Mouse (Mus musculus) MEL (cell line): ENCODE measurements around the gene Pla2r1. TPM values are rescaled to one million over a fixed set of nuclear protein-coding genes. Genes with fewer than 3 reads are reported as not detected.

Experiments
- DNase-seq: peaks from one replicate; pipeline ENCODE4 v3.0.0; 2011; ENCODE audit warnings: low read depth, low spot score
- H3K27ac ChIP-seq: 2 replicates; pipeline ENCODE4 v1.5.1; 2012; ENCODE audit warnings: low read depth, mild to moderate bottlenecking, control low read depth, low read length, moderate library complexity; ENCODE audit not compliant: control insufficient read depth
- H3K27me3 ChIP-seq, 2 experiments: fragments of 150-350 bp in 1 of 2; sonication (generic) in 1 of 2; 2 replicates each; pipeline ENCODE4 v1.6.1; 2012; ENCODE audit warnings: low read length in 2 of 2, mild to moderate bottlenecking in 2 of 2, improper control_type of control experiment in 1 of 2, moderate library complexity in 1 of 2; ENCODE audit not compliant: insufficient read depth in 2 of 2, control insufficient read depth in 1 of 2
- H3K36me3 ChIP-seq, 2 experiments: 2 replicates each; pipeline ENCODE4 v1.6.1; 2012 to 2014; ENCODE audit warnings: low read length in 2 of 2, improper control_type of control experiment in 1 of 2, inconsistent platforms in 1 of 2, mild to moderate bottlenecking in 1 of 2; ENCODE audit not compliant: insufficient read depth in 2 of 2, control insufficient read depth in 1 of 2
- H3K4me1 ChIP-seq, 2 experiments: fragments of 150-350 bp in 1 of 2; sonication (generic) in 1 of 2; 2 replicates each; pipeline ENCODE4 v1.6.1; 2012; ENCODE audit warnings: low read length in 2 of 2, improper control_type of control experiment in 1 of 2, mild to moderate bottlenecking in 1 of 2; ENCODE audit not compliant: insufficient read depth in 2 of 2, control insufficient read depth in 1 of 2
- H3K4me3 ChIP-seq, 2 experiments: fragments of 150-350 bp in 1 of 2; sonication (generic) in 1 of 2; 2 replicates each; pipeline ENCODE4 v1.5.1; 2012; ENCODE audit warnings: low read depth in 2 of 2, low read length in 2 of 2, mild to moderate bottlenecking in 2 of 2, moderate library complexity in 2 of 2, control low read depth in 1 of 2, improper control_type of control experiment in 1 of 2; ENCODE audit not compliant: control insufficient read depth in 1 of 2, insufficient read depth in 1 of 2
- H3K79me2 ChIP-seq: 2 replicates; pipeline ENCODE4 v1.6.1; 2012; ENCODE audit warnings: mild to moderate bottlenecking, low read length, moderate library complexity; ENCODE audit not compliant: control insufficient read depth, poor library complexity, insufficient read depth
- H3K9ac ChIP-seq: 2 replicates; pipeline ENCODE4 v1.6.1; 2012; ENCODE audit warnings: low read depth, mild to moderate bottlenecking, control low read depth, low read length, moderate library complexity; ENCODE audit not compliant: control insufficient read depth, poor library complexity, severe bottlenecking
- H3K9me3 ChIP-seq: fragments of 150-350 bp; sonication (generic); replicated peaks from 2 replicates; pipeline ENCODE4 v1.6.1; 2012; ENCODE audit warnings: mild to moderate bottlenecking, low read length, improper control_type of control experiment, moderate library complexity; ENCODE audit not compliant: insufficient read depth
- CTCF ChIP-seq, 3 experiments: IDR thresholded peaks in 2 of 3; conservative IDR thresholded peaks in 1 of 3; 2 replicates each; pipeline ENCODE4 v1.5.1; 2011 to 2012; ENCODE audit warnings: low read length in 3 of 3, low read depth in 2 of 3, mild to moderate bottlenecking in 2 of 3, improper control_type of control experiment in 1 of 3, inconsistent platforms in 1 of 3, mixed read lengths in 1 of 3, moderate library complexity in 1 of 3; ENCODE audit not compliant: control insufficient read depth in 1 of 3, insufficient read depth in 1 of 3, poor library complexity in 1 of 3, severe bottlenecking in 1 of 3
- ELF1 ChIP-seq: IDR thresholded peaks from 2 replicates; pipeline ENCODE4 v1.6.1; 2014; ENCODE audit warnings: low read depth, mild to moderate bottlenecking, inconsistent platforms, low read length, improper control_type of control experiment, moderate library complexity
- GATA1 ChIP-seq: IDR thresholded peaks from 2 replicates; pipeline ENCODE4 v1.6.1; 2011; ENCODE audit warnings: low read depth, low read length, improper control_type of control experiment
- MEF2A ChIP-seq: IDR thresholded peaks from 2 replicates; pipeline ENCODE4 v1.6.1; 2014; ENCODE audit warnings: low read depth, mild to moderate bottlenecking, inconsistent platforms, low read length, improper control_type of control experiment; ENCODE audit not compliant: poor library complexity, insufficient replicate concordance, severe bottlenecking; ENCODE audit errors: extremely low read depth
- MXI1 ChIP-seq: IDR thresholded peaks from 2 replicates; pipeline ENCODE4 v1.6.1; 2011; ENCODE audit warnings: mild to moderate bottlenecking, low read depth, low read length, improper control_type of control experiment
- MYB ChIP-seq: IDR thresholded peaks from 2 replicates; pipeline ENCODE4 v1.6.1; 2011; ENCODE audit warnings: mild to moderate bottlenecking, low read depth, low read length, improper control_type of control experiment
- MYC ChIP-seq: IDR thresholded peaks from 2 replicates; pipeline ENCODE4 v1.6.1; 2011; ENCODE audit warnings: low read depth, mild to moderate bottlenecking, low read length, improper control_type of control experiment, moderate library complexity
- NELFE ChIP-seq: IDR thresholded peaks from 2 replicates; pipeline ENCODE4 v1.6.1; 2011; ENCODE audit warnings: low read depth, low read length, improper control_type of control experiment
- NRF1 ChIP-seq: IDR thresholded peaks from 2 replicates; pipeline ENCODE4 v1.6.1; 2014; ENCODE audit warnings: low read depth, mild to moderate bottlenecking, inconsistent platforms, low read length, improper control_type of control experiment, moderate library complexity; ENCODE audit not compliant: poor library complexity, insufficient read depth, severe bottlenecking
- POLR2AphosphoS2 ChIP-seq: IDR thresholded peaks from 2 replicates; pipeline ENCODE4 v1.6.1; 2011; ENCODE audit warnings: low read length, improper control_type of control experiment
- POLR2AphosphoS5 ChIP-seq: IDR thresholded peaks from 2 replicates; pipeline ENCODE4 v1.6.1; 2012; ENCODE audit warnings: low read depth, borderline replicate concordance, mild to moderate bottlenecking, inconsistent platforms, low read length, moderate library complexity, mixed read lengths
- RAD21 ChIP-seq: IDR thresholded peaks from 2 replicates; pipeline ENCODE4 v1.6.1; 2011; ENCODE audit warnings: mild to moderate bottlenecking, low read depth, low read length, improper control_type of control experiment
- SIN3A ChIP-seq: IDR thresholded peaks from 2 replicates; pipeline ENCODE4 v1.6.1; 2012; ENCODE audit warnings: low read length, improper control_type of control experiment, inconsistent platforms
- SMC3 ChIP-seq: IDR thresholded peaks from 2 replicates; pipeline ENCODE4 v1.6.1; 2011; ENCODE audit warnings: low read depth, low read length, improper control_type of control experiment
- TAL1 ChIP-seq: IDR thresholded peaks from 2 replicates; pipeline ENCODE4 v1.6.1; 2012; ENCODE audit warnings: mild to moderate bottlenecking, inconsistent platforms, low read length, moderate library complexity, mixed read lengths
- TBP ChIP-seq: IDR thresholded peaks from 2 replicates; pipeline ENCODE4 v1.8.0; 2011; ENCODE audit warnings: low read depth, low read length, improper control_type of control experiment
- TCF12 ChIP-seq: IDR thresholded peaks from 2 replicates; pipeline ENCODE4 v1.6.1; 2014; ENCODE audit warnings: low read depth, mild to moderate bottlenecking, inconsistent platforms, low read length, improper control_type of control experiment, moderate library complexity
- UBTF ChIP-seq: IDR thresholded peaks from 2 replicates; pipeline ENCODE4 v1.6.1; 2012; ENCODE audit warnings: low read depth, mild to moderate bottlenecking, inconsistent platforms, low read length, improper control_type of control experiment, moderate library complexity, borderline replicate concordance; ENCODE audit not compliant: insufficient read depth
- USF1 ChIP-seq: IDR thresholded peaks from 2 replicates; pipeline ENCODE4 v1.6.1; 2014; ENCODE audit warnings: low read depth, mild to moderate bottlenecking, inconsistent platforms, low read length, improper control_type of control experiment, moderate library complexity
- USF2 ChIP-seq, 2 experiments: IDR thresholded peaks; 2 replicates each; pipeline ENCODE4 v1.6.1; 2011 to 2012; ENCODE audit warnings: improper control_type of control experiment in 2 of 2, low read length in 2 of 2, borderline replicate concordance in 1 of 2, inconsistent platforms in 1 of 2, low read depth in 1 of 2, mild to moderate bottlenecking in 1 of 2; ENCODE audit not compliant: insufficient read depth in 1 of 2
- ZC3H11A ChIP-seq: IDR thresholded peaks from 2 replicates; pipeline ENCODE4 v1.6.1; 2012; ENCODE audit warnings: low read depth, mild to moderate bottlenecking, inconsistent platforms, low read length, improper control_type of control experiment
- ZKSCAN1 ChIP-seq: IDR thresholded peaks from 2 replicates; pipeline ENCODE4 v1.6.1; 2012; ENCODE audit warnings: low read depth, mild to moderate bottlenecking, inconsistent platforms, low read length, improper control_type of control experiment, moderate library complexity
- ZMIZ1 ChIP-seq: IDR thresholded peaks from 2 replicates; pipeline ENCODE4 v1.6.1; 2012; ENCODE audit warnings: low read depth, mild to moderate bottlenecking, inconsistent platforms, low read length, improper control_type of control experiment, moderate library complexity
- ZNF384 ChIP-seq: IDR thresholded peaks from 2 replicates; pipeline ENCODE4 v1.6.1; 2012; ENCODE audit warnings: low read depth, mild to moderate bottlenecking, inconsistent platforms, low read length, improper control_type of control experiment
- polyA plus RNA-seq, 2 experiments: library from polyadenylated mRNA; stranded (reverse) in 1 of 2; unstranded in 1 of 2; fragments of >175 nt in 1 of 2; fragments of >200 nt in 1 of 2; gene quantifications; 2 replicates each; pipeline versions ENCODE4 v1.2.1 to v1.2.4; 2012; ENCODE audit warnings: low replicate concordance in 2 of 2, low read depth in 1 of 2; ENCODE audit not compliant: insufficient read length in 2 of 2, insufficient read depth in 1 of 2, missing spikeins in 1 of 2
- total RNA-seq: library from RNA; depleted of rRNA; stranded (reverse); fragments of 300-350 nt; gene quantifications from 2 replicates; pipeline ENCODE4 v1.2.3, GENCODE M21; 2012

Gene Pla2r1
- total and polyA plus RNA-seq, 3 experiments: not detected

DNA sequence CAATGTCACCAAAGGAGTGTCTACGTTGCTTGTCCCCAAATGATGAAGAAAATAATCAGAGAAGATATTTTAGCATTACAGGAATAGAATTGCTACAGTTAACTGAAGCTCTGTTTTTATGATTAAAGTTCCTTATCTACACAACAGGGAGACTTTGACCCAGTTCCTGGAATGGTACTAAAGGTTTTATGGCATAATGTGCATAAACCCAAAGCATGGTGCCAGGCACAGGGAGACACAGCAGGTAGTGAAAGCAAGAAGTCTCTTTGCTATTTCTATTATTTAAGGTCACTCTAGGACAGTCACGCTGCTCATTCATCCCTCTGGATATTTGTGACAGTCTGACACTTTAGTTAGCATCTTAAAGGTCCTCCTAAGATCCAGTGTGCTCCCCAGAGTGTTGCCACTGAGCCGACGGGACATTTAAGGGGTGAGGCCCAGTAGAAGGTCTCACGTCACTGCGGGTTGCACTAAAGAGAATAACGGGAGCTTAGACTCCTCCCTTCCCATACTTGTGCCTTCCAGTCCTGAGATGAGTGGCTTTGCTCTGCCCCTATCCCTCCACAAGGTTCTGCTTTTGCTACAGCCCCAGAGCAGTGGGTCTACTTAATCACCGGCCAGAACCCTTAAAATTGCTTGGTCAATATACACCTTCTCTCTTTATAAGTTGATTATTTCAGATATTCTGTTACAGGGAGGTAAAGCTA is 122.6 kb downstream of the Pla2r1 start:
- peaks cover 0 to 3% of the 10 kb centered on the region in 2 experiments; a peak in 3 of 4 replicates for H3K27me3 ChIP-seq
- H3K27ac ChIP-seq: no peak overlapping the region
- no peak overlapping the region for H3K4me3 ChIP-seq
- H3K36me3 ChIP-seq: no peaks in the 10 kb centered on the region
- DNase-seq: no peak
- H3K9ac ChIP-seq: no peak overlapping the region
- no peaks in the 10 kb centered on the region for H3K9me3 ChIP-seq
- no peaks in the 10 kb centered on the region for H3K79me2 ChIP-seq
- no peaks in the 10 kb centered on the region for H3K4me1 ChIP-seq
- TF ChIP-seq NRF1 (no peak), POLR2AphosphoS2 (no peak), ZNF384 (no peak), SIN3A (no peak), MYC (no peak)

DNA sequence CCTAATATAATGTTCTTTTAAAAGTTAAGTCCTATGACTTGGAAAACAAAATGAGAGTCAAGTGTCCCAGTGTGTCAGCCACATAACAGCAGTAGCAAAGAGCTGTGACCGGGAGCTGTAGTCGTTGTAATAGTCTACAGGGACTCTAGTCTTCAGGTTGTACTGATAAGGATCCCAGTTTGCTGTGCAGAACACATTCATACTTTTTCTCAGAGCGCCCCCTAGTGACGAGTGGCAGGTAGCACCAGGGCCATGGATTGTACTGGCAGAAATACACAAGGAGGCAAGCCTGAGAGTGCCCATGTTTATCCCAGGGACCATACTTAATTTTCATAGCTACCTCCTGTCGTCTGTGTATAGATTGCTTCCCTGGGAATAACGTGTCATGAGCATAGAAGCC is 135.0 kb downstream of the Pla2r1 start:
- TF ChIP-seq GATA1 (peak; percentile 91), CTCF (IDR thresholded peaks at IDR 0.05 in 2 of 3, conservative IDR thresholded peaks at IDR 0.05 in 1 of 3; ENCODE audit: control insufficient read depth in 1 of 3, insufficient read depth in 1 of 3, low read depth in 2 of 3, low read length in 3 of 3, poor library complexity in 1 of 3, severe bottlenecking in 1 of 3) (peak; percentile 88 to 97 (median 89)), TAL1 (no peak), ZC3H11A (peak; percentile 97), RAD21 (peak; percentile 99), ZMIZ1 (no peak), SIN3A (0 out of 2 replicates have a peak, but pooled peaks have one; percentile 48), SMC3 (peak; percentile 97)
- TF ChIP-seq, all 39 proteins: peak for 6
- no peaks in the 10 kb centered on the region for H3K4me1 ChIP-seq
- H3K9ac ChIP-seq: no peak overlapping the region
- peak; percentile 87 for DNase-seq
- H3K79me2 ChIP-seq: no peaks in the 10 kb centered on the region
- H3K27ac ChIP-seq: no peak overlapping the region
- H3K4me3 ChIP-seq: no peak overlapping the region
- H3K9me3 ChIP-seq: no peaks in the 10 kb centered on the region
- no peaks in the 10 kb centered on the region for H3K36me3 ChIP-seq
- no peaks in the 10 kb centered on the region for H3K27me3 ChIP-seq

DNA sequence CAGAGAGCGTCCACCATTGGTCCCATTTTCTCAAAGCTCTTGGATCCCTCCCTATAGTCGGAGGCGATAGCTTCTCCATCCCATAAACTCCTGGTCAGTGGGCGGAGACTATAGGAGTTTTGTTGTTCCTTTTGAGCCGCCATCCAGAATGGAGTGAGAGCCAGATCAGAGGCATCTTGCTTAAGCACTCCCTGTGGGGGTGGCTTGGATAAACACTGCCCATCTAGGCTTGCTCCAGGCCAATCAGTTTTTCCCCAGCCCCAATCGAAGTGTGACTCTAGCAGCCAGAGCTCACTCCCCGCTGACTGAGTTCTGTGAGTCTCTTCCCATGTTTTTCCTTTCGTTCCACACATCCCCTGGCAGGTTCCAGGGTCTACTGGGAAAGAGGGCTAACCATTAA is 138.8 kb downstream of the Pla2r1 start:
- no peaks in the 10 kb centered on the region for H3K27me3 ChIP-seq
- H3K4me3 ChIP-seq: no peak overlapping the region
- H3K36me3 ChIP-seq: no peaks in the 10 kb centered on the region
- no peaks in the 10 kb centered on the region for H3K4me1 ChIP-seq
- H3K27ac ChIP-seq: no peak overlapping the region
- no peaks in the 10 kb centered on the region for H3K9me3 ChIP-seq
- no peaks in the 10 kb centered on the region for H3K79me2 ChIP-seq
- H3K9ac ChIP-seq: no peak overlapping the region
- DNase-seq: no peak
- no peak for TF ChIP-seq ZNF384
- no peak for TF ChIP-seq NELFE
- no peak for TF ChIP-seq ZKSCAN1
- no peak for TF ChIP-seq POLR2AphosphoS5
- TF ChIP-seq TBP: no peak
- no peak for TF ChIP-seq MXI1
- TF ChIP-seq POLR2AphosphoS2: no peak
- TF ChIP-seq USF2 (IDR thresholded peaks at IDR 0.05; ENCODE audit: borderline replicate concordance in 1 of 2, insufficient read depth in 1 of 2, low read depth in 1 of 2, low read length in 2 of 2): no peak
- TF ChIP-seq MEF2A: no peak
- no peak for TF ChIP-seq ELF1
- TF ChIP-seq NRF1: no peak
- TF ChIP-seq MYB: no peak
- no peak for TF ChIP-seq GATA1
- TF ChIP-seq TCF12: no peak
- no peak for TF ChIP-seq UBTF
- TF ChIP-seq ZC3H11A: no peak
- TF ChIP-seq CTCF (IDR thresholded peaks at IDR 0.05 in 2 of 3, conservative IDR thresholded peaks at IDR 0.05 in 1 of 3; ENCODE audit: control insufficient read depth in 1 of 3, insufficient read depth in 1 of 3, low read depth in 2 of 3, low read length in 3 of 3, poor library complexity in 1 of 3, severe bottlenecking in 1 of 3): no peak
- no peak for TF ChIP-seq USF1
